Mouse (Mus musculus) heart, adult 2 months (tissue): Measurements from ENCODE around the gene Cobll1.

Experiments used
- CTCF ChIP-seq: fragments of 200-600 bp; IDR thresholded peaks from 2 replicates; pipeline ENCODE4 v1.8.1; 2022; ENCODE audit warnings: antibody characterized with exemption, mild to moderate bottlenecking, moderate library complexity
- EP300 ChIP-seq: fragments of 200-500 bp; IDR thresholded peaks from 2 replicates; pipeline ENCODE4 v1.6.1; 2011; ENCODE audit warnings: low read depth, low read length, control low read depth; ENCODE audit not compliant: insufficient read depth
- POLR2A ChIP-seq: fragments of 200-500 bp; IDR thresholded peaks from 2 replicates; pipeline ENCODE4 v1.6.1; 2011; ENCODE audit warnings: mild to moderate bottlenecking, low read depth, low read length, control low read depth; ENCODE audit not compliant: insufficient read depth

GRCm38 (mm10) chr2:65216163-65216562, 23.0 kb downstream of the Cobll1 start:
- TF ChIP-seq CTCF (no peak), POLR2A (no peak), EP300 (no peak)
